Mouse (Mus musculus): ENCODE results near the gene Ubn2.

DNA sequence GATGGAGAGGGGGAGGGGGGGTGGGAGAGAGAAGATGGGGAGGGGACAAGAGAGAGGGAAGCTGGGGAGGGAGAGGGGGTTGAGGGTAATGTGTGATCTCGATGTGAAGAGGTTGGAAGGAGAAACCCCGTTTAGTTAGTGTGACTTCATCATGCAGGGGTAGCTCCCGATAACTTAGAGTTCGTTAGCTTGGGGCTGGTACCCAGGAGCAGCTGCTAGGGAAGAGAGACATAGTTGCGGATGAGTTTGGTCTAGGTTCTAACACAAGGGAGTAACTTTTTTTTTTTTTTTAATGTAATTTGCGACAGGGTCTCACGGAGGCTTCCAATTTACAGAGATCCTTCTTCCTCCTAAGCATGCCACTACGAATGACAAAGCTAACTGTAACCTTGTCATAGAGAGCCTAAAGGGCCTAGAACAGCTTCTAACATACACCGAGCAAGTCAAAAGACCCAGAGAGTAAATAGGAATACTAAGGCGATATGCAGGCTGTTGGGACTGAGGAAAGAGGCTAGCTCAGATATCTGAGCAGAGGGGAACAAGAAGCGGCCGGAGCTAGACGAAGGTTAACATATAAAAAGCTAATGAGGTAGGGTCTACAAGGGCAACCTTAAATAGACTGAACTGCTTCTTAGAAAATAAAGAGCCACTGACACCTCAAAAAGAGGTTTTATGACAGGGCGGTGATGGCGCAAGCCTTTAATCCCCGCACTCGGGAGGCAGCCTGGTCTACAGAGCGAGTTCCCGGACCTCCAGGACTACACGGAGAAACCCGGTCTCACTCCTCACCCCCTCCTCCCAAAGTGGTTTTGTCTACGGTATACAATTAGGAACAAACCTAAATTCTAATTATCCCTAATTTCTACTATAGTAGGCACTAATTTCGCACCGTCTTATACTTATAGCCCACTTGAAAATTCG lies 99.0 kb downstream of the Ubn2 start:
- TF ChIP-seq TCF12 (IDR thresholded peaks at IDR 0.05; ENCODE audit: insufficient read depth, poor library complexity, severe bottlenecking) (no peak), POLR2A (IDR thresholded peaks at IDR 0.05; ENCODE audit: insufficient read length, low read depth) (no peak), MYOD1 (IDR thresholded peaks at IDR 0.05; ENCODE audit: control insufficient read depth in 1 of 3, insufficient read length in 2 of 3, low read depth in 2 of 3) (no peak), POLR2AphosphoS2 (IDR thresholded peaks at IDR 0.05; ENCODE audit: insufficient read length, low read depth) (no peak), MAX (IDR thresholded peaks at IDR 0.05; ENCODE audit: low read depth) (no peak)
